Mouse (Mus musculus): Measurements from ENCODE around the gene Dnm3. TPM values are rescaled to one million over a fixed set of nuclear protein-coding genes. Genes with fewer than 3 reads are reported as not detected.

Gene Dnm3
- polyA plus RNA-seq, 1 experiment from 2014 or later, result 47.8 TPM

GRCm38 (mm10) chr1:162035800-162036460, 441.9 kb downstream of the Dnm3 start:
- WGBS, result 94% methylated on average over 6 of the region's 6 CpGs
- H3K4me1 ChIP-seq (replicated peaks), result peaks cover 29% of the 10 kb centered on the region
- no peak for ATAC-seq (ENCODE audit: low FRiP score)
- H3K36me3 ChIP-seq, result no peaks in the 10 kb centered on the region
- no peaks in the 10 kb centered on the region for H3K9me3 ChIP-seq
- H3K9ac ChIP-seq, result no peak overlapping the region
- no peak overlapping the region for H3K4me3 ChIP-seq
- no peak overlapping the region for H3K27ac ChIP-seq
- no peak overlapping the region for H3K4me2 ChIP-seq
- no peaks in the 10 kb centered on the region for H3K27me3 ChIP-seq

GRCm38 (mm10) chr1:162023681-162024270, 454.1 kb downstream of the Dnm3 start:
- Histone ChIP-seq H3K9ac (no peak overlapping the region), H3K27me3 (no peaks in the 10 kb centered on the region), H3K4me1 (replicated peaks) (peaks cover 14% of the 10 kb centered on the region), H3K4me3 (no peak overlapping the region), H3K4me2 (no peak overlapping the region), H3K36me3 (no peaks in the 10 kb centered on the region), H3K27ac (no peak overlapping the region), H3K9me3 (no peaks in the 10 kb centered on the region)
- WGBS, result 58% methylated on average over 8 of the region's 8 CpGs
- ATAC-seq (ENCODE audit: low FRiP score), result no peak

GRCm38 (mm10) chr1:162020766-162021165, 457.1 kb downstream of the Dnm3 start:
- H3K4me3 ChIP-seq, result no peak overlapping the region
- no peak overlapping the region for H3K4me2 ChIP-seq
- 69% methylated on average over 4 of the region's 4 CpGs for WGBS
- ATAC-seq (ENCODE audit: low FRiP score), result no peak
- no peaks in the 10 kb centered on the region for H3K9me3 ChIP-seq
- no peak overlapping the region for H3K9ac ChIP-seq
- no peaks in the 10 kb centered on the region for H3K27me3 ChIP-seq
- H3K27ac ChIP-seq, result peak overlapping the region; percentile 9; the same call in 1 of the 2 replicates
- H3K36me3 ChIP-seq, result no peaks in the 10 kb centered on the region
- H3K4me1 ChIP-seq (replicated peaks), result peaks cover 14% of the 10 kb centered on the region; the same call in 1 of the 2 replicates

DNA sequence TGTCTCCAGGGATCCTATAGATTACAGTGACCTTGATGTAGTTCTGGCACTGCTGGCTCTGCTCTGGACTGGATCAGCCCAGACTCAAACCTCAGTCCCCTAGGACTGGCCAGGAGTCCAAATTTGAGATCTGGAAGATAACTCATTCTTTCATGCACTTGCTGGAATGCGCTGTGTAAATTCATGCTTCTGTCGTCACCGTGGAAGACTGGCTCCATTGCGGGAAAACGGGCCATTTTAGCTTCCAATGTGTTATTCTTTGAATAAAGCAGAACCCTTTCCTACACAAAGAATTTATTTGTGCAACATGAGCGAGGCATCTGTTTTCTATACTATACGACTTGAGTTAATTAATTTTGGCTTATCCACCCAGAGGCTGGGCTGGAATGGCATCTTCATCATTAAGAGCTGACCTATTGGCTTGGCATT, 457.5 kb downstream of the Dnm3 start:
- Histone ChIP-seq H3K27me3 (no peaks in the 10 kb centered on the region), H3K4me3 (no peak overlapping the region), H3K27ac (peak overlapping the region; percentile 9; the same call in 1 of the 2 replicates), H3K36me3 (no peaks in the 10 kb centered on the region), H3K4me2 (no peak overlapping the region), H3K4me1 (replicated peaks) (peaks cover 14% of the 10 kb centered on the region; the same call in 1 of the 2 replicates), H3K9ac (no peak overlapping the region), H3K9me3 (no peaks in the 10 kb centered on the region)
- no peak for ATAC-seq (ENCODE audit: low FRiP score)
- WGBS, result 65% methylated on average over 7 of the region's 7 CpGs

DNA sequence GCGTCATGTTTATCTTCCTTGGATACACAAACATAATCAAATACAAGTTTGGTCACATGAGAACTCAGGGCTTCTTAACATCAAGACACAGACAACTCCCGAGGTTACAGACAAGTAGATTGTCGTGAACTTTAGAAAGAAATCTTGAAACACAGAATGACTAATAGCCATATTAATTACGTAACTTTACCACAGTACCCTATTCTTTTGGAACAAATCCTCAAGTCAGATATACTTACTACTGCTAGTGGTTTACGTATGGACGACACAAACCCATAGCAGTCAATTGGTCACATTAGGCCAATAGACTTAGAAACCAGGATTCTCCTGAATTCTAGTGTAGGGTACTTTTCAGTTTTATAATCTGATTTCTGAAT, 459.2 kb downstream of the Dnm3 start:
- H3K9ac ChIP-seq, result no peak overlapping the region
- H3K4me3 ChIP-seq, result no peak overlapping the region
- H3K36me3 ChIP-seq, result no peaks in the 10 kb centered on the region
- H3K27me3 ChIP-seq, result no peaks in the 10 kb centered on the region
- no peak overlapping the region for H3K27ac ChIP-seq
- no peaks in the 10 kb centered on the region for H3K9me3 ChIP-seq
- peaks cover 14% of the 10 kb centered on the region; the same call in 1 of the 2 replicates for H3K4me1 ChIP-seq (replicated peaks)
- H3K4me2 ChIP-seq, result no peak overlapping the region
- 89% methylated on average over 6 of the region's 6 CpGs for WGBS
- ATAC-seq (ENCODE audit: low FRiP score), result no peak

DNA sequence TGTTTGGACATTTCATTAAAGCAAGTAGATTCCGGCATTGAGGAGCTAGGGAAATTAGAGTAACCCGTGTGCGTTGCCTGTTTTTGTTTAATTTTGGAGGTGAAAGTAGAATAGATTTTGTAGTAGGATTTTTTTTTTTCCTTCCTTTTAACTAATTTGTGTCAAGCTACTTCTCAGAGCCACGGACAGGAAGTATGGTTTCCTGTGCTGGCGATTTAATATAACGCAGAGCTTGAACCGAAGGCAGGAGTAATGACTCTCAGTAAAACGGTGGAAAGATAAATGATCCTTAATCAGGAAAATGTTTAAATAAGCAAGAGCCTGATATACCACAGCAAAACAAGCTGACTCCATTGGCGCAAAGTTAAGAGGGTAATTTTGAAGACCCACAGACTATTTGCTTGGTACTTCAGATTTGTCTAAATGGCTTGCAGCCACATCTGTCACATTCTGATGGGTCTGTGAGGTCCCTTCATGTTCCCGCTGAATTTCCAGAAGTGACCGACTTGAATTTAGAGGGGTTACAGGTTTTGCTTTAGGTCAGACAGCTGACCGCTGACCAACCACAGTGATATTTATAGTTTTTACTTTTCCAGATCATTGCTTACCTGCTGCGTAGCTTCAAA, 459.7 kb downstream of the Dnm3 start:
- Histone ChIP-seq H3K36me3 (no peaks in the 10 kb centered on the region), H3K4me1 (replicated peaks) (peaks cover 14% of the 10 kb centered on the region; the same call in 1 of the 2 replicates), H3K4me3 (no peak overlapping the region), H3K9me3 (no peaks in the 10 kb centered on the region), H3K27me3 (no peaks in the 10 kb centered on the region), H3K9ac (no peak overlapping the region), H3K4me2 (no peak overlapping the region), H3K27ac (no peak overlapping the region; the same call in 1 of the 2 replicates)
- ATAC-seq (ENCODE audit: low FRiP score), result no peak
- 85% methylated on average over 13 of the region's 13 CpGs for WGBS

- H3K27ac ChIP-seq, result no peak overlapping the region
- H3K9ac ChIP-seq, result no peak overlapping the region
- ATAC-seq (ENCODE audit: low FRiP score), result no peak
- H3K4me2 ChIP-seq, result no peak overlapping the region
- no peak overlapping the region for H3K4me3 ChIP-seq
- no peaks in the 10 kb centered on the region for H3K9me3 ChIP-seq
- 58% methylated on average over 7 of the region's 7 CpGs for WGBS
- H3K27me3 ChIP-seq, result no peaks in the 10 kb centered on the region
- peaks cover 14% of the 10 kb centered on the region; the same call in 1 of the 2 replicates for H3K4me1 ChIP-seq (replicated peaks)
- no peaks in the 10 kb centered on the region for H3K36me3 ChIP-seq
Measured at GRCm38 (mm10) chr1:162016982-162017381, 460.9 kb downstream of the Dnm3 start.

DNA sequence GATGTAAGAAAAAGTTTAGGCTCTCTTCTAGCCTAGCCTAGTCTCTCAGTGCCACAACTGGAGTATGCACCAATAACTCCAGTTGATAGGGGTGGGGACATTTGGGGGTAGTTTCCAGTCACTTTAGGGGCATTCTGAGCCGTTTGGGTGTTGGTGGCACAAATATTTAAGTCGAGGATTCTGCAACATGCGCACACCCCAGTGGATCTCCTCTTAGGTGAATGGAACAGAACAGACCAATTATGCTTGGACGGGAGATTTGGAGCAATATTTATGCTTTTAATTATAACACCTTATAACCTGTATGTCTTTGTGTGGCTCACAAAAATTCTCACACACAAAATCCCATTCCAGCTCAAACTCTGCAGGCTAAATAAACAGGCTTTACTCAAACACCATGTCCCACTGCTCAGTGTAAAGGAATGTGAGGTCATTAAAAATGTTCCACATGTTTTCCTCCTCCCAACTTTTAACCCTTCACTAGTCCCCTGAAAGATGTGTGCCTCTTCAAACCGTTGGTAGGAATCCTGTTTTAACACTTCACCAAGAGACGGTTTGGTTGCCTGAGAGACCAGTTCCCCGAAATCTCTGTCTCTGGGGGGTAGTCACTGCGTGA, 462.5 kb downstream of the Dnm3 start:
- WGBS, result 69% methylated on average over 8 of the region's 8 CpGs
- peaks cover 11% of the 10 kb centered on the region for H3K36me3 ChIP-seq
- no peaks in the 10 kb centered on the region for H3K27me3 ChIP-seq
- H3K4me1 ChIP-seq (replicated peaks), result peaks cover 4% of the 10 kb centered on the region; the same call in 1 of the 2 replicates
- no peak overlapping the region for H3K4me2 ChIP-seq
- H3K9me3 ChIP-seq, result no peaks in the 10 kb centered on the region
- H3K4me3 ChIP-seq, result no peak overlapping the region
- no peak overlapping the region for H3K9ac ChIP-seq
- H3K27ac ChIP-seq, result no peak overlapping the region
- ATAC-seq (ENCODE audit: low FRiP score), result no peak

DNA sequence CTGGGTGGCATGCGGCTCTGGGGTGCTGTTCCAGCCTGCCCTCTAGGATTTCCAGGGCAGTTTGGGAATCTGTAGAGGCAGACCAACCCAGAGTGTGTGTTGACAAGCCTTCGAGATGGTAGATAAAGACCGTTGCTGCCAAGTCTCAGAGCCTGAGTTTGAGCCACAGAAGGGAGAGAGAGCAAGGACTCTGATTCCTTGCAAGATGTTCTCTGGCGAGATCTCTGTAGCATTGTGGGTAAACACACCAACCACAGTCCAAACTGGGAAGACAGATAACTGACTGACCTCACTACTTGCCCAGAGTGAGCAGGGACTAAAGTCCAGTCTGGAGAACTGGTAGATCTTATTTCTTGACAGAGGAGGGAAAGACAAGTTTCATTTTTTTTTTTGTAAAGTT, 464.3 kb downstream of the Dnm3 start:
- 87% methylated on average over 4 of the region's 4 CpGs for WGBS
- no peak for ATAC-seq (ENCODE audit: low FRiP score)

DNA sequence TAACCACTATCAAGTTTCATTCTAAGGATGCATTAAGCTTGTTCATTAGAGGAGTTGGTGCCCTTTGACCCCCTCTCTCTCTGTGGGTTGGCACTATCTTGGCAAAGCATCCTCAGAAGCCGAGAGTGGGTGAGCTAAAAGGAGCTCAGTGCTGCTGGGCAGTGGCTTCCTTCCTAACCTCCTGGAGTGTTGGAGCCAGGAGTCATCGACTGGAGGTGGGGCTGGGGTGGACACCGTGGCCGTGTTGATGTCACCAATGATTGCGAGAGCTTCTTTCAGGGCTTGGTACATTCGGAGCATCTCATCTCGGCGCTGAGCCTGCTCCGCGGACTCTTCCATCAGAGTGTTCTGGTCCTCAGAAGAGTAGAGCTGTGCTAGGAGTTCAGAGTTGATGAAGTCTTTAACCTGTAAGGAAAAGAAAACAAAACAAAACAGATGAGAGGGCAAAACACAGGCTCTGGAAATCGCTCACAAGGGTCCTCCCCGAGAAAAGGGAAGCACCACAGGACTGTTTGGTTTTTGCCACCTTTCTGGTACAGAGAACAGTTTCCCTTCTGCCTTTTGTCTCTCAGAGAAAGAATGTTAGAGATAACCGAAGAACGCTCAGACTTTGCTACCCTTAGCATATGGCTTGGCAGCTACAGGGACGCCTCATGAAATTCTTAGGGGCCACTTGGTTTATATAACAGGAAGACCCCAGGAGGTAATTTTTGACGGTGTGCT, 466.1 kb downstream of the Dnm3 start:
- Histone ChIP-seq H3K36me3 (peaks cover 12% of the 10 kb centered on the region), H3K9ac (no peak overlapping the region), H3K27ac (no peak overlapping the region), H3K4me3 (no peak overlapping the region), H3K9me3 (no peaks in the 10 kb centered on the region), H3K4me1 (replicated peaks) (peaks cover 11% of the 10 kb centered on the region; the same call in 1 of the 2 replicates), H3K4me2 (no peak overlapping the region), H3K27me3 (no peaks in the 10 kb centered on the region)
- ATAC-seq (ENCODE audit: low FRiP score), result no peak
- 82% methylated on average over 16 of the region's 16 CpGs for WGBS

More for the DNA sequence above, 464.3 kb downstream of the Dnm3 start:
- Histone ChIP-seq H3K36me3 (peaks cover 12% of the 10 kb centered on the region), H3K4me2 (no peak overlapping the region), H3K4me1 (replicated peaks) (peaks cover 7% of the 10 kb centered on the region; the same call in 1 of the 2 replicates), H3K4me3 (no peak overlapping the region), H3K27me3 (no peaks in the 10 kb centered on the region), H3K9ac (no peak overlapping the region), H3K27ac (no peak overlapping the region), H3K9me3 (no peaks in the 10 kb centered on the region)

- Histone ChIP-seq H3K4me1 (replicated peaks) (peaks cover 25% of the 10 kb centered on the region), H3K9me3 (no peaks in the 10 kb centered on the region), H3K4me2 (no peak overlapping the region), H3K36me3 (peaks cover 12% of the 10 kb centered on the region), H3K4me3 (no peak overlapping the region), H3K27me3 (no peaks in the 10 kb centered on the region), H3K27ac (peak overlapping the region; percentile 44), H3K9ac (no peak overlapping the region)
- 70% methylated on average over 8 of the region's 8 CpGs for WGBS
- ATAC-seq (ENCODE audit: low FRiP score), result no peak
Measured at GRCm38 (mm10) chr1:162009086-162009485, 468.7 kb downstream of the Dnm3 start.

DNA sequence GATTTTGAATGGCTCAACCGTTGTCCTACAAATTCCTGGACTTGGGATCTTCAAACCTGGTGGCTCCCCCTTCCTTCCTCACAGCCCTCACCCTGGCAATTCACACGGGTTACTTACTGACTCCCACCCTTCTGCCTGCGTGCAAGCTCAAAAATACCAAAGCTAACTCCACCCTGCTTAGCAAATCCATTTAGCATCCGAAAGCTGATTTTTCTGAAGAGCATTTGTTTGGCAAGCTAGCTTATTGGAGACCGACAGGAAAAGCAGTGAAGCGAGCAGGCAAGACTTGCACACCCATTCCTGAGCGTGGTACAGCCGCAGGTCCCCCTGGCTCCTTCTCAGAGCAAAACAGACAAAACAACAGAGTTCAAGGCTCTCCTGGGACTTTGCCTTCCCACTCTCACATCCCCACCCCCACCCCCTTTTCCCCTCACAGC, 469.2 kb downstream of the Dnm3 start:
- 56% methylated on average over 8 of the region's 8 CpGs for WGBS
- Histone ChIP-seq H3K4me1 (replicated peaks) (peaks cover 29% of the 10 kb centered on the region), H3K4me3 (no peak overlapping the region), H3K9me3 (no peaks in the 10 kb centered on the region), H3K27ac (peak overlapping the region; percentile 44), H3K27me3 (no peaks in the 10 kb centered on the region), H3K9ac (no peak overlapping the region), H3K4me2 (no peak overlapping the region), H3K36me3 (peaks cover 12% of the 10 kb centered on the region)
- no peak for ATAC-seq (ENCODE audit: low FRiP score)
